Mouse (Mus musculus) heart, postnatal 0 days (tissue): ENCODE measurements around the gene Sh2b2.

Experiments used
- CTCF ChIP-seq: IDR thresholded peaks from 2 replicates; pipeline ENCODE4 v1.5.1; 2016; ENCODE audit warnings: antibody characterized with exemption, control low read depth, low read depth
- EP300 ChIP-seq: IDR thresholded peaks from 2 replicates; pipeline ENCODE4 v1.6.1; 2016; ENCODE audit warnings: antibody characterized with exemption, low read depth

- TF ChIP-seq CTCF (no peak), EP300 (no peak)
These were observed 63.5 kb downstream of the Sh2b2 start for GRCm38 (mm10) chr5:136182830-136183229.
